Mouse (Mus musculus) intestine, embryonic 16.5 days (tissue): ENCODE data around the gene Scn2b. TPM values are rescaled to one million over a fixed set of nuclear protein-coding genes. Genes with fewer than 3 reads are reported as not detected.
A peak's percentile ranks its signal among the peaks of the same experiment; 100 is the strongest.

Experiments used
- ATAC-seq: fragments of 200-750 bp; cut with Nextera tagmentation; 2 replicates; pipeline ENCODE4 v1.8.0; 2017; ENCODE audit warnings: moderate TSS enrichment, moderate library complexity
- H3K27ac ChIP-seq: fragments of 300-500 bp; sonication (generic); 2 replicates; pipeline ENCODE4 v1.5.1; 2014; ENCODE audit warnings: mild to moderate bottlenecking, low read length
- H3K27me3 ChIP-seq: fragments of 300-500 bp; sonication (generic); replicated peaks from 2 replicates; pipeline ENCODE4 v1.6.1; 2014; ENCODE audit warnings: low read length, control low read depth, mixed read lengths; ENCODE audit not compliant: control insufficient read depth, insufficient read depth
- H3K36me3 ChIP-seq: fragments of 300-500 bp; sonication (generic); 2 replicates; pipeline ENCODE4 v1.6.1; 2014; ENCODE audit warnings: low read length, control low read depth; ENCODE audit not compliant: control insufficient read depth, insufficient read depth
- H3K4me1 ChIP-seq: fragments of 300-500 bp; sonication (generic); 2 replicates; pipeline ENCODE4 v1.6.1; 2014; ENCODE audit warnings: low read length, control low read depth, mixed read lengths; ENCODE audit not compliant: control insufficient read depth, insufficient read depth
- H3K4me2 ChIP-seq: fragments of 300-500 bp; sonication (generic); 2 replicates; pipeline ENCODE4 v1.6.1; 2014; ENCODE audit warnings: low read depth, low read length, control low read depth
- H3K4me3 ChIP-seq: fragments of 300-500 bp; sonication (generic); 2 replicates; pipeline ENCODE4 v1.5.1; 2014; ENCODE audit warnings: mild to moderate bottlenecking, low read length
- H3K9ac ChIP-seq: fragments of 300-500 bp; sonication (generic); 2 replicates; pipeline ENCODE4 v1.6.1; 2014; ENCODE audit warnings: low read depth, low read length
- H3K9me3 ChIP-seq: fragments of 300-500 bp; sonication (generic); 2 replicates; pipeline ENCODE4 v1.6.1; 2016; ENCODE audit warnings: low read length, control low read depth; ENCODE audit not compliant: control insufficient read depth
- WGBS: fragments of 180-500 bp; shearing (Covaris S2); extraction: QIAGEN DNeasy Blood & Tissue Kit; methylation state at CpG from one replicate; pipeline ENCODE4 v1.1.7; 2014; 5-methylcytosine and 5-hydroxymethylcytosine counted together
- polyA plus RNA-seq: library from polyadenylated mRNA; unstranded; fragments of >200 nt; fragmentation: Nextera tagmentation; extraction: Ambion mirVana; gene quantifications from 2 replicates; pipeline ENCODE4 v1.2.1, GENCODE M21; 2015

The Scn2b gene
- polyA plus RNA-seq, 1 experiment from 2014 or later = 2.1 TPM

DNA sequence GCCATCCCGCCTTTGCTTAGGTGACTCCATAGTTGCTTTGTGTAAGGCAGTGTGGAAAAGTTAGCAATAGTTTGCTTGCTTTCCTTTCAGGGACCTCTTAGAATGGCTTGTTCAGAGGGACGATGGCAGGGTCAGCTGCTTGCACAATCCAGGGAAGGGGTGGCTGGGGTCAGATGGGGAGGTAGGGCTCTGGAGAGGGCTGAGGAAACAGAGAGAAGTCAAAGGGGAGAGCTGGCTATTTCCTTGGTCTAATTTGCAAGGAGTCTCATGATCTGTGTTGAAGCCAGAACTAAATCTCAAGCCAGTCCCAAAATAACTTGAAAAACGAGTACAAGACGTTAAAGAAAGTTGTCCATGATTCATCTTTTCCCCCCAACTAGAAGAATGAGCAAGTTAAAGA, 24.9 kb upstream of the Scn2b start:
- no peaks in the 10 kb centered on the region for H3K27me3 ChIP-seq
- 63% methylated on average over 4 of the region's 4 CpGs for WGBS
- ATAC-seq = no peak
- no peaks in the 10 kb centered on the region for H3K9me3 ChIP-seq
- H3K4me2 ChIP-seq = no peak overlapping the region
- no peaks in the 10 kb centered on the region for H3K36me3 ChIP-seq
- H3K27ac ChIP-seq = no peak overlapping the region
- no peaks in the 10 kb centered on the region; the same call in 1 of the 2 replicates for H3K4me1 ChIP-seq
- no peak overlapping the region for H3K4me3 ChIP-seq
- H3K9ac ChIP-seq = no peak overlapping the region

DNA sequence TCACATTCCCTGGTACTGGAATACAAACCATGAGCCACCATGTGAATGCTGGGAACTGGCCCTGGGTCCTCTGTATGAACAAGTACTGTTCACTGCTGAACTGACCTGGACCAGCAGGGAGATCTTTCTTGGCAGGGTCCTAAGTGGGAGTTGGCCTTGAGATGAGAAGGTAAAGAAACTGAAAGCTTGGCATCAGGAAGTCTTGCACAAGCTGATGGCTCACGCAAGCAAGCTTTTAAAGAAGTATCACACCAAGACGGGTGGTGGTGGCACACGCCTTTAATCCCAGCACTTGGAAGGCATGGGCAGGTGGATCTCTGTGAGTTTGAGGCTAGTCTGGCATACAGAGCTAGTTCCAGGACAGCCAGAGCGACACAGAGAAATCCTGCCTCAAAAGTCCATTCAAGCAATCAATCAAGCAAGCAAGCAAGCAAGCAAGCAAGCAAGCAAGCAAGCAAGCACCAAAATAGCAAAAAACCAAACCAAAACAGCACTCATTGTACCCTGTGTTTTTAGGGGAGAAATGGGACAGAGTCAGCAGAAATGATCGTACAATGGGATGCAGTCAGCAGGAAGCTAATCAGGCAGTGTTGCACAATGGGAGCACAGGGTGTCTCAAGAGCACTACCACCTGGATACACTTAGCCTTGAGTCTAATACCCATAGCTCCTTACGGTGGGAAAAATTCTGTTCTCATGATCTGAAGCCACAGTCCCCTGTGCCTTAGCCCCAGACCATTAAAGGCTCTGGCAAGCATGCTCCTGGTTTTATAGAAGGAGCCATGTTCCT, 22.2 kb upstream of the Scn2b start:
- 78% methylated on average over 6 of the region's 6 CpGs for WGBS
- ATAC-seq = peak; percentile 75

DNA sequence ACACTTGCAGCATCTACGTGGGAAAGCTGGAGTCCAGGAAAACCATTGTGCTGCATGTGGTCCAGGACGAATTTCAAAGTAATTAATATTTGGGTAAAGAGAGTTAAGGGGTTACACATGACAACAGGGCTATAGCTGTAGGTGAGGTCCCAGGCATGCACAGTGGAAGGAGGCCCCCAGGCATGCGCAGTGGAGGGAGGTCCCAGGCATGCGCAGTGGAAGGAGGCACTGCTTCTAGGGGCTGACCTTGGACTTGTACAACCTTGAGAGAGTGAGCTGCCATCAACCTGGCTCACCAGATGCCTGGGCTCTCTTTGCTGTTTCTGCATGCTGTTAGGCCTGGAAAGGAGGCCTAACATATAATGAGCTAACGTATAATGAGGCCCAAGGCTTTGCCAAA, 19.7 kb upstream of the Scn2b start:
- no peak overlapping the region for H3K4me2 ChIP-seq
- H3K27ac ChIP-seq = no peak overlapping the region
- H3K27me3 ChIP-seq = no peaks in the 10 kb centered on the region
- no peak overlapping the region for H3K9ac ChIP-seq
- no peaks in the 10 kb centered on the region for H3K36me3 ChIP-seq
- H3K4me3 ChIP-seq = no peak overlapping the region
- no peaks in the 10 kb centered on the region for H3K9me3 ChIP-seq
- H3K4me1 ChIP-seq = no peaks in the 10 kb centered on the region; the same call in 1 of the 2 replicates
- WGBS = 87% methylated on average over 5 of the region's 5 CpGs
- ATAC-seq = no peak

More for the DNA sequence above, 22.2 kb upstream of the Scn2b start:
- Histone ChIP-seq H3K9me3 (no peaks in the 10 kb centered on the region), H3K27me3 (no peaks in the 10 kb centered on the region), H3K27ac (no peak overlapping the region), H3K4me1 (no peaks in the 10 kb centered on the region; the same call in 1 of the 2 replicates), H3K4me3 (no peak overlapping the region), H3K4me2 (no peak overlapping the region), H3K36me3 (no peaks in the 10 kb centered on the region), H3K9ac (no peak overlapping the region)

DNA sequence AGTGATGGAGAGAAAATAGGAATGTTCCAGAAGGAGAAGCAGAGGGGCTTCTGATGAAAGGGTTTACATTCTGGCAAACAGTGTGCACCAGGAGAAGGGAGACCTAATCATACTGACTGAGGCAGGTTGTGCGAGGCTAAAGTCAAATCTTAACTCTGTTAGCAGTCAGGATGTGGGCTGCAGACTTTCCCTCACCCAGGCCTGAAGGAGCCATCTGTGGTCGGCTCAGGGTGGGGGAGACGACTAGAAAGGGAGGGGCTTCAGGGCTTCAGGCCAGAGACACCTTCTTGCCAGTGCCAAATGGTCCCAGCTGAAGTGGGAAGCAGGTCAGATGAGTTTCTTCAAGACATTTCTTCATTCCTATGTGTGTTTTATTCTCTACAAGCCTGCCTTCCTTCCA, 19.2 kb upstream of the Scn2b start:
- no peak for ATAC-seq
- Histone ChIP-seq H3K4me3 (no peak overlapping the region), H3K9ac (no peak overlapping the region), H3K36me3 (no peaks in the 10 kb centered on the region), H3K4me2 (no peak overlapping the region), H3K27me3 (no peaks in the 10 kb centered on the region), H3K27ac (no peak overlapping the region), H3K9me3 (no peaks in the 10 kb centered on the region), H3K4me1 (no peaks in the 10 kb centered on the region)
- 39% methylated on average over 3 of the region's 3 CpGs for WGBS

DNA sequence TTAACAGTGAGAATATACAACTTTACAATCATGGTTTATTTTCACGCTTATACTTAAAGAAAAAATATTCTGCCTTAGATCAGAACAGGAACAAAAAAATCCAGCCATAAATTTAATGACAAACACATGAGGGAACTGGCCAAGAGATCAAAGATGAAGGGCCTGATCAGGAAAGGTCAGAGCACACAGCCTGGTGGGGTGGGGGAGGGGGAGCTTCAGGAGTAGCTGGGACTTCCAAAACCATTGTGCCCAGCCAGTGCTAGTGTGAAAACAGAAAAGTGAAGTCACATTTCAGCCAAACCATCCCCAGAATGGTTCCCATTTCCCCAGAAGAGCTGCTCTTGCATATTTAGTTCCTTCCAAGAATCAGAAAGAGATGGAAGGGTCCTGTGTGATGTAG, 15.1 kb upstream of the Scn2b start:
- WGBS = 62% methylated on average over 1 of the region's 1 CpGs
- Histone ChIP-seq H3K27me3 (no peaks in the 10 kb centered on the region), H3K9ac (0 out of 2 replicates have a peak overlapping the region, but pooled peaks have one; percentile 14), H3K36me3 (no peaks in the 10 kb centered on the region), H3K9me3 (no peaks in the 10 kb centered on the region), H3K4me2 (no peak overlapping the region), H3K4me1 (no peaks in the 10 kb centered on the region), H3K4me3 (no peak overlapping the region), H3K27ac (peak overlapping the region; percentile 85)
- no peak for ATAC-seq

DNA sequence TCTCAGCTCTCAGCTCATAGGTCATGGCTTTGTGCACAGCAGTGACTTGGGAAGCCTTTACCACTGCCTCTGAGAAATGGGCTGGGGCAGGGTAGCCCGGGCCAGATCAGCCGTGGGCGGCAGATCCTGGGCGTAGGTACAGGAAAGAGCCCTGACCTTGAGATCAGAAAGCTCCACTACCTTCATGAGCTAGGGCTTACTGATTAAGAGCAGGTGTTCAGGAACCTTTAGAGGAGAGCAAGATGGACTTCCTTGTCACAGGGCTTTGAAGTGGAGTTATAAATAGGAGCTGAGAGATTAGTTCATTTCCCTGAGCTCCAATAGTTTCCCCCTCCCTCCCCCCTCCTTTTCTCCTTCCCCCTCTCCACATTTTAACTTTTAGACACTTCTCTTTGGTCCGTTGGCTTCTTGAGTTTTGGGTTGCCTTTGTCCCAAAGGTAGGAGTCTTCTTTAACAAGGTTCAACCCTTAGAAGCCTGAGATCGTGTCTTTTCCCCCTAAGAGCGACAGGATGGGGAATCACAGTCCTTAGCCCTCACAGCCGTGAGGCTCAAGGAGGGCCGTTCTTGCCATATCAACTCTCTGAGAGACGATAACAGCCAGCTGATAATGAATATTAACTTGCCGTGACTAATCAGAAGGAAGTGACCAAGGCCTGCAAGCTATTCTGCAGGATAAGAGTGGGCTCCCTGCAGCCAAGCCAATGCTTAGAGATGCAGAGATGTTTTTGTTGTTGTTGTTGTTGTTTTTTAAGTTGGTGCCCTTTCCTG, 14.2 kb upstream of the Scn2b start:
- H3K4me2 ChIP-seq = peak overlapping the region; percentile 28; the same call in 1 of the 2 replicates

DNA sequence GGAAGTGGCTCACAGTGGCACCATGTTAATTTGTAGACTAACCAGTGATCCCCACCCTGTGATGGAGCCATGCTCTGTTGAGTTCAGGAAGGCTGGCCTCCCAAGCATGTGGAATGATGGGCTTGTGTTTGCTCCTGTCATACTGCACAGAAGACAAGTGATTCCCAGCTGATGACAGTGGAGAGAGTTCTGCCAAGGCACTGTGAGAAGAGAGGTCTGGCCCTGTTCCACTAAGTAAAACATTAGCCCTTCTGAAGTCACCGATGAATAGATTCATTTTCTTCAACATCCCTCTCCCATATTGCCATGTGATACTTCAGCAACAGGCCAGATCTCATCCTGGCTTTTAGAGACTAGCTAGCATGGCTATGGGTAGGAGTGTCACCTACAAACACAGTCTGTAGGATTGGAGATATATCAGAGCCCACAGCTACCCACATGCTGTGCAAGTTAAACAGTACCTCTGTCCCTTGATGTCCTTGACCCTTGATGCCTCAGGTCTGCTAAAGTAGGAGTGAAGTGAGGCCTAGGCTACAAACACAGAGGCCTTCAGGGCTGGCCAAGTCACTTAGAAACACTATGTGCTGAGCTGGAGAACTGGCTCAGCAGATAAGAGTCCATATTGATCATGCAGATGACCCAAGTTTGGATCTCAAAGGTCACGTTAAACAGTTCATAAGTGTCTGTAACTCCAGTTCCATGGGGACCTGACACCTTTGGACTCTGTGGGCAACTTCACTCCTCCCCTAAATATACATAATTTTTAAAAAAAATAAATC, 11.8 kb upstream of the Scn2b start:
- no peak overlapping the region for H3K9ac ChIP-seq
- 74% methylated on average over 2 of the region's 2 CpGs for WGBS
- no peaks in the 10 kb centered on the region for H3K27me3 ChIP-seq
- no peaks in the 10 kb centered on the region for H3K9me3 ChIP-seq
- peak overlapping the region; percentile 10 for H3K4me3 ChIP-seq
- ATAC-seq = peak; percentile 24
- H3K27ac ChIP-seq = peak overlapping the region; percentile 68
- H3K4me1 ChIP-seq = no peaks in the 10 kb centered on the region
- H3K4me2 ChIP-seq = peak overlapping the region; percentile 28
- no peaks in the 10 kb centered on the region for H3K36me3 ChIP-seq

More for the DNA sequence above, 14.2 kb upstream of the Scn2b start:
- no peaks in the 10 kb centered on the region for H3K4me1 ChIP-seq
- H3K9ac ChIP-seq = 0 out of 2 replicates have a peak overlapping the region, but pooled peaks have one; percentile 14
- H3K36me3 ChIP-seq = no peaks in the 10 kb centered on the region
- no peaks in the 10 kb centered on the region for H3K9me3 ChIP-seq
- 51% methylated on average over 11 of the region's 11 CpGs for WGBS
- H3K4me3 ChIP-seq = no peak overlapping the region
- no peaks in the 10 kb centered on the region for H3K27me3 ChIP-seq
- H3K27ac ChIP-seq = peak overlapping the region; percentile 85
- ATAC-seq = peak; percentile 91

DNA sequence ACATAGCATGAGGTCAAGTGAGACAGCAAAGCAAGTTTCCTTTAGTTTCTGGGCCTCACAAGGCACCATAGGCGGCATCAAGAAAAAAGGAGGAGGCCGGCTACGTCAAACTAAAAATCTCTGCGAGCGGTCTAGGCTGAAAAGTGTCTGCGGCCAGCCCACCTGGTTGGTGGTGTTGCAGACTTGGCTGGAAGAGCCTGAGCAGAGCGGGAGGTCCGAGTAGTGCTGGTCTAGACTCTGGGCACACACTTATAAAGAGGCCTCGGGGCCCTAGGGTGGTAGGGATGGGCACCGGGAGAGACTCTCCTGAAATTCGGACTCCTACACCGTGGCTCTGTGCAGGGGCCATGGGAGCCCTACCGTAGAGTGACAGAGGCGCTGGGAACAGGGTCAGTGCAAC, 1.9 kb upstream of the Scn2b start:
- peak overlapping the region; percentile 65 for H3K4me2 ChIP-seq
- H3K4me1 ChIP-seq = peaks cover 25% of the 10 kb centered on the region
- peak overlapping the region; percentile 63 for H3K9ac ChIP-seq
- peak; percentile 36 for ATAC-seq
- peak overlapping the region; percentile 45 for H3K4me3 ChIP-seq
- no peaks in the 10 kb centered on the region for H3K27me3 ChIP-seq
- WGBS = 8% methylated on average over 14 of the region's 14 CpGs
- no peaks in the 10 kb centered on the region for H3K36me3 ChIP-seq
- no peaks in the 10 kb centered on the region for H3K9me3 ChIP-seq
- H3K27ac ChIP-seq = peak overlapping the region; percentile 45; the same call in 1 of the 2 replicates

DNA sequence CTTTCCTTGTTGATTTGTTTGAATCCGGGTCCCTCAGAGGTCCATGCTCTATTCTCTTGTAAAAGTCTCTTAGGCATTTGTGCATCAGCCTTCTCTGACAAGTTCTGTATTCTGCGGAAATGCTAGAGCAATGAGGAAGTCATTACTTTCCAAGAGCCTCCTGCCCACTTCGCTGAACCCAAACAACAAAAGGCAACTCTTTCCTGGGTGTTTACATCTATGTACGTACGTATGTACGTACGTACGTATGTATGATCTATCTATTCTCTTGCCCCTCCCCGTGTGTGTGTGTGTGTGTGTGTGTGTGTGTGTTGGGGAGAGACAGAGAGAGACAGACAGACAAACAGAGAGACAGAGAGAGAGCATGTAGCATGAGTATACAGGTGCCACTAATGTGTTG, 763 bp upstream of the Scn2b start:
- Histone ChIP-seq H3K9ac (no peak overlapping the region), H3K36me3 (no peaks in the 10 kb centered on the region), H3K4me1 (peaks cover 25% of the 10 kb centered on the region), H3K27me3 (no peaks in the 10 kb centered on the region), H3K4me3 (no peak overlapping the region), H3K9me3 (no peaks in the 10 kb centered on the region), H3K27ac (0 out of 2 replicates have a peak overlapping the region, but pooled peaks have one; percentile 11), H3K4me2 (0 out of 2 replicates have a peak overlapping the region, but pooled peaks have one; percentile 7)
- ATAC-seq = peak; percentile 8; the same call in 1 of the 2 replicates
- WGBS = 37% methylated on average over 9 of the region's 9 CpGs
